Mouse (Mus musculus) spleen, embryonic (tissue): ENCODE results near the gene Mapkapk3.

Experiments
- CTCF ChIA-PET: fragments of 350-600 bp; sonication (Branson Sonifier 250); formaldehyde crosslinking; loops from one replicate; lab custom pipeline; 2022; lab: Charles Lee

Mapkapk3 gene

GRCm38 (mm10) chr9:107269772-107270171 is 19.9 kb downstream of the Mapkapk3 start:
- CTCF ChIA-PET, result interaction anchor here (1.0 kb wide), 1 partner anchor 19 kb away, joined by 3 read pairs; no protein-coding TSS in a partner anchor

GRCm38 (mm10) chr9:107267721-107268402 is 21.8 kb downstream of the Mapkapk3 start:
- CTCF ChIA-PET, result no interaction called here

GRCm38 (mm10) chr9:107267028-107267427 is 22.6 kb downstream of the Mapkapk3 start:
- CTCF ChIA-PET, result no interaction called here

GRCm38 (mm10) chr9:107264731-107265130 is 24.9 kb downstream of the Mapkapk3 start:
- CTCF ChIA-PET, result no interaction called here

DNA sequence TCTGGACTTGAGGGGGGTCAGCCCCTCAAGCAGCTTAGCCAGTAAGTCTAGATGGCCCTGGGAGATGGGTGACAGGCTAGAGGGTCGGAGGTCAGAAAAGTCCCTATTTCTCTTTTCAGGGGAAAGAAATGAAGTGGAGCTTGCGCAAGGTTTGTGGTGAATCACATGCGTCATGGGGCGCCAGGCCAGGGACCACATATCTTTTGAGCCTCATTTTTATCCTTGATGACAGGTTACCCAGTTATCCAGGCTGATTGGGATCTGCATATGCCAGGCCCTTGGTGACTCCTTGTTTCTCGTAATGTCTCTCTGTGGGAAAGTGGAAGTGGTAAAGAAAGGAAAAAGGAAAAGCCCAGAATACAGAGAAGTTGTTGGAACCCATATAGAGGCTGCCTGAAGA is 25.8 kb downstream of the Mapkapk3 start:
- CTCF ChIA-PET, result interaction anchor here (0.6 kb wide), 1 partner anchor 12 kb away, joined by 3 read pairs; no protein-coding TSS in a partner anchor

DNA sequence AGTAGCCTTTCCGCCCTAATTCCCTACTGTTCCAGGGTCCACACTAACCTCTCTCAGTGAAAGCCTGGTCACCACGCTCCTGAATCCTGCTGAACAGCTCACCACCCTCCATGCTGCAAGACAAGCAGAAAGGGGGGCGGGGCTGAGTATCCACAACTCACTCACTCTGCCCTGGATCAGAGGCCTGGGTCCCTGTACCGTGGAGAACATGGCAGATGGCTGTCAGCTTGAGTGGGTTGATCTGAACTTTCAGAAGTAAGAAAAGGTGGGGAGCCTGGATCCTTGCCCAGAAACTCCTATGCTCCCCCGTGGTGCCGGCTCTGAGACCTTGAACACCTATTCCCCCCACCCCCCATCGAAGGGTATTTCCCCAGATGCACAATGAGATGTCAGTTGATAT is 27.3 kb downstream of the Mapkapk3 start:
- CTCF ChIA-PET, result no interaction called here

DNA sequence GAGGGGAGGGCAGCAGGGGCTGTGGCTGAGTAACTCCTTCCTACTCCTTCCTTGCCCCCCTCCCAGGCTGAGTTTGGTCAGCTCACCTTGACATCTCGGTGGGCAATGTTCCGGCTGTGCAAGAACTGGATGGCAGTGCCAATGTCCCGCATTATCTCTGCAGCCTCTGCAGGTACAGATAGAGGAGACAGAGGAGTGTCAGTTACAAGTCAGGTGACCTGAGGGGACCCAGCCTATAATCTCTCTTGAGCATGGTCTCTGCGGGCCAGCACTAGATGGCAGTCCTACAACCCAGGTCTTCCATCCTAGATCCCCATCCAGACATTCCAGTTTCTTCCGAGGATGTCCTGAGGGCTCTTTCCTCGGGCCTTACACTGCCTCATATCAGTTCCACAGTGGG is 27.9 kb downstream of the Mapkapk3 start:
- CTCF ChIA-PET, result interaction anchor here (0.6 kb wide), 1 partner anchor 17 kb away, joined by 11 read pairs; no protein-coding TSS in a partner anchor

DNA sequence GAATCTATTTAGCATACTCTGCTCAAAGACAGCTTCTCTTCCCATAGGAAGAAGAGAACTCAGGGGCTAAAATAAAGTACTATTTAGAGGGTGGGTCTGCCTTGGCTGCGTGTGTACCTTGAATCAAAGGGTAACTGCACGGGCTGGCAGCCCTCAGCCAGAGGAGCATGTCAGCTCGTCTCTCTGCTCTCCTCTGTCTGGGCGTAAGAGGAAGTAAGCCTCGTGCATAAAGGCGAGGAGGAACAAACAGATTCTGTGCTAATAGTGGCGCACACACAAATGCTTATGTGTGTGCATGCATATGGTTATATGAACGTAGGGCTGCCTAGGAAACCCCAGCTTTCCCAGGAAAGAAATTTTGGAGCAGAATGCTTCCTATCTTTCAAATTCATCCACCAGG is 28.8 kb downstream of the Mapkapk3 start:
- CTCF ChIA-PET, result no interaction called here

DNA sequence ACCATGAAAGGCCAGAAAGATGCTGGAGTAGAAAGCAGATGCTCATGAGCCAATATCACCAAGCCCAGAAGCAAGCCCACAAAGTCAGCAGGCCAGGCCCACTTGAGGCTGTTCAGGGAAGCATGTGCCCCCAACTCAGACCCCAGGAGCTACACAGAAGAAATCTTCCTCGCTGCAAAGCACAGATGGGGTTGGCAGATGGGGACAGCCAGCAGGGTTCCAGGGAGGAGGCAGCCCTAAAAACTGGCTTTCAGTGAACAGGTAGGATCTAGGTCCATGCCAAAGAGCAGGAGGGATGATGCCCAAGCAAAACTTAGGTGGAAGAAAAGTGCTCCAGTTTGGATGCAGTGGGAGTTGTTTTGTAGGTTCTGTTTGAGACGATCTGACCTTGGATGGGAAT is 29.2 kb downstream of the Mapkapk3 start:
- CTCF ChIA-PET, result no interaction called here

DNA sequence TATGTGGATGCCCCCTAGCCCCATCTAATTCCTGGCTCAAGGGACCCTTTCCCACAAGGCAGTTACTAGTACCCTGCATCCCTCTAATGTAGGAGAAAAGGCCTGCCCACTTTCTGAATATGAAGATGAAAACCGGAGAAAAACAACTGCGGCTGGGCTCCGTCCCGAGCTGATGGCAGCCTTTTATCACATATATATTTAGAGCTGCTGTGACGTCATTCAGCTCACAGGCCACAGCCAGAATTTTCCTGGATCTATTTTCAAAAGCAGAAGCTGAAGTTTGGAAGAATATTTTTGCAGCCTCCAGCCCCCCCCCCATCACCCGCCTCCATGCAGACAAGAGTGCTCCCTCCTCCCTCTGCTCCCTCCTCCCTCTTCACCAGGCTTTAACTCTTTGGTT is 30.1 kb downstream of the Mapkapk3 start:
- CTCF ChIA-PET, result no interaction called here

- CTCF ChIA-PET, result no interaction called here
Observed at GRCm38 (mm10) chr9:107255596-107255995, 34.1 kb downstream of the Mapkapk3 start.

DNA sequence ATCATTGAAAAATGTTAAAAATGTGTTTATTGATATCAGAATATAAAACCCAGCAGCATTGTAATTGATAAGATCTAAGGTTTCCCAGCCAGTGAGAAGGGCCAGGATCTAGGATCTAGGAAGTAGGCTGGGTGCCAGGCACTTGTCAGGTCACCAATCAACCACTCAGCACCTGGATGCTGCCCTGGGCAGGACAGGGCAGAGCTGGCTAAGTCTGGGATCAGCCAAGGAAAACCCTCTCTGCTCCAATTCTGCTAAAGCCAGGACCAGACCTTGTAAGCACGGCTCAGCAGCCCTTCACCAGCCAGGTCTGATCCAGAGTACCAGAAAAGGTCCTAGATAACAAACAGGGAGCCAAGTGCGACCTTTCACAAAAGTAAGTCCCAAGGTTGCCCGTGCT is 34.8 kb downstream of the Mapkapk3 start:
- CTCF ChIA-PET, result no interaction called here

GRCm38 (mm10) chr9:107254476-107254875 is 35.2 kb downstream of the Mapkapk3 start:
- CTCF ChIA-PET, result interaction anchor here (0.6 kb wide), 1 partner anchor 82 kb away, joined by 5 read pairs; no protein-coding TSS in a partner anchor

GRCm38 (mm10) chr9:107252164-107252563 is 37.5 kb downstream of the Mapkapk3 start:
- CTCF ChIA-PET, result no interaction called here

GRCm38 (mm10) chr9:107250416-107251337 is 39.0 kb downstream of the Mapkapk3 start:
- CTCF ChIA-PET, result no interaction called here

DNA sequence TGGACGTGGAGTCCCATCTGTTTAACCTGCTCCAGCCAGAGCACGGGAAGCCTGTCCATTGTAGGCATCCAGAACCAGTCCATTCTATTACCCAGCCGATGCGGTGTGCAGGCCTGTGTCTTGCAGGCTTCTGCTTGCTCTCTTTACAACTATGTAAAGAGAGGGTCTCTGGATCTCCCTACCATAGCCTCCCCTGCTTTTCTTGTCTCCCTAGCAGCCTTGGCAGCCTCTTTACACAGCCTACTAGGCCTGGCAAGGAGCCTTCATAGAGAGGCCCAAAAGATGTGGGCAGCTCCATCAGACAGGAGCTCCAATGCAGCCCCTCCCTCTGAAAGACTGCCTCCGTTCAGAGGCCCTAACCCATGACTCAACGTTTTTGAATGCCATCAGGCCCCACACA is 40.5 kb downstream of the Mapkapk3 start:
- CTCF ChIA-PET, result no interaction called here

- CTCF ChIA-PET, result interaction anchor here (1.8 kb wide), 1 partner anchor 45 kb away, joined by 6 read pairs; no protein-coding TSS in a partner anchor
Observed at GRCm38 (mm10) chr9:107246170-107246569, 43.5 kb downstream of the Mapkapk3 start.

GRCm38 (mm10) chr9:107245311-107245710 is 44.4 kb downstream of the Mapkapk3 start:
- CTCF ChIA-PET, result interaction anchor here (1.8 kb wide), 1 partner anchor 46 kb away, joined by 6 read pairs; no protein-coding TSS in a partner anchor

- CTCF ChIA-PET, result no interaction called here
Observed at GRCm38 (mm10) chr9:107236151-107236550, 53.5 kb downstream of the Mapkapk3 start.

DNA sequence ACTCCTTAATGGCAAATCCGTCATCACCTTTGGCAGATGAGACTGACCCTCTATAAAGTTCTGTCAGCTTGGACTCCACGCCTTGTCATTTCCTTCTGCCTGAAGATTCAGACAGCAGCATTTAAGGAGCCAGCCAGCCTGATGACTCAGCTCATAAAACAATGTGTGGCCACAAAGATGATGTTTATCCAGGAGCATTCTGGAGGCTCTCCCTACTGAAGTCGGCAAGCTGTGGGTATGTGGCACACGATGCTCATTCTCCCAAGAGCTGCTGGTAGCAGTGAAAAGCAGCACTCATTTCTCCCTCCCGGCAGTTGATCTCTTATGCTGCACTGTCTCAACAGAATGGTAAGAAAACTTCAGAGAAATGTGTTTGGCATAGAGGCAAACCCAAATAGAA is 54.4 kb downstream of the Mapkapk3 start:
- CTCF ChIA-PET, result no interaction called here

DNA sequence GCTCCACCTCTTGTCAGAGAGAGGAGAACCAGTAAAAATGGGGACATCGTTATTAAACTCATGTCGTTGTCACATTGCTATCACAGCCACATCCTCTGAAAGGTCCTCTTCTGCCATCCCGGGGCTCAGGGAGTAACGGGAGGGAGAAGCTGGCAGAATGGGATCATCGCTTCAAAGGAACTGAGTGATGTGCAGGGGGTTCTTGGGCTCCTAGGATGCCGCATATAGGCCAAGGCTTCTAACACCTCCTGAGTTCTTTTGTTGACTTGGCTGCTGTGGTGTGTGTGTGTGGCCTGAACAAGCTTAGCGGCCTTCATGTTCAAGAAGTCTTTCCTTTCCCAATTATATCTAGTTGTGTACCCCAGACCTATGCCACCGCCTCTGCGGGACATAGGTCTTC is 57.5 kb downstream of the Mapkapk3 start:
- CTCF ChIA-PET, result no interaction called here

DNA sequence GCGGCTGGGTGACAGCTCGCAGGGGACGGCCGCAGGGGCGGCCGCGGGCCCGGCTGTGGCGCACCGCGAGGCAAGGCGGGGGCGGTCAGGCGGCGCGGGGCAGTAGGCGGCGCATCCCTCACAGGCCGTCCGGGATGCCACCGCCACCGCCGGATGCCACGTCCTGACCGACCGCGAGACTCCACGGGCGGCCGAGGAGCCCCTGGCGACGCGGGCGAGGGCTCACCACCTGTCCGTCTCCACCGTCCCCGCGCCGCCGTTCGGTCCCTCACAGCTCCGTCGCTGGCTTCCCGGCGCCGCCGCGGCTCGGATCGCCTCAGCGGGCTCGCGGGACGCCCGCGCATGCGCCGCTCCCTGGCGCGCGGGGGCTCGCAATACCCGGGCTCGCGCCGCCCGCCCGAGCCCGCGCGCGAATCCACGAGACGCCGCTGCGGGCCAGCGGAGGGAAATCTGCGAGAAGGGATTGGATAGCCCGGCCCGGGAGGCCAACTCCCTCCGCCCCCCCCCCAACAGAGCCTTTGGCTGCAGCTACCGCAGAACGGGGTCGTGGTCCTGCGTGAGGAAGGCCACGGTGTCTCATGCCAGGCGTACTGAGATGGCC is 58.0 kb downstream of the Mapkapk3 start, which contains the start of gene Dock3:
Gene Dock3, minus strand, starts transcription at position 371 of the 601 bp plus-strand sequence.
- CTCF ChIA-PET, result no interaction called here
